ENCODE assay signal across 25 mouse cellular contexts in genomic region chr7:64279548-64279947, GRCm38 (mm10). TPM values are rescaled to one million over a fixed set of nuclear protein-coding genes. Genes with fewer than 3 reads are reported as not detected.
DNase-seq lines count a peak whose midpoint lies in the region; ATAC-seq and TF ChIP-seq lines count a peak whose summit lies in the region.
"Had no signal": no experiment of that assay in that cellular context is flagged by ENCODE, and none has a peak within 500 bp of the region (broad histone marks: within the 10 kb centered on the region; RNA-seq: fewer than 3 reads in every experiment).

No protein-coding gene starts in this region.

- peak; percentile 7 for DNase-seq in kidney, adult 2 months
- no peak for DNase-seq in kidney, adult 18-20 months
- peak; percentile 19 for DNase-seq in CH12.LX (ENCODE audit: extremely low read depth)
- DNase-seq in monocyte, adult 2 months (ENCODE audit: low read depth in 1 of 2, low spot score in 2 of 2) = peak; percentile 42 to 62
- DNase-seq in cerebellum, adult 9-10 months = no peak
- DNase-seq in ovary, postnatal 36 days (ENCODE audit: low spot score) = no peak
- DNase-seq in urinary bladder, postnatal 4 days (ENCODE audit: low spot score in 2 of 2) = no peak
- DNase-seq: adrenal gland, postnatal 25 days; cerebellum, adult 11 months; cerebellum, postnatal 10 days; gastrocnemius, postnatal 36 days; kidney, postnatal 25 days; lung, embryonic 14.5 days; thymus, adult 18-20 months; thymus, postnatal 36 days had no signal

- peak; percentile 93 for ATAC-seq in common myeloid progenitor, adult 5-6 weeks (replicated peaks; ENCODE audit: low read depth, poor library complexity, severe bottlenecking)
- ATAC-seq: inflammation-experienced regulatory T-cells, adult 6 months had no signal

- H3K79me2 ChIP-seq in CH12.LX (replicated peaks; ENCODE audit: control insufficient read depth, extremely low read depth, insufficient read depth, poor library complexity, severe bottlenecking) = no peaks in the 10 kb centered on the region

- H3K27me3 ChIP-seq in kidney, adult 2 months (replicated peaks; ENCODE audit: control insufficient read depth, insufficient read depth, low read length) = no peaks in the 10 kb centered on the region
- no peaks in the 10 kb centered on the region for H3K27me3 ChIP-seq in CH12.LX (replicated peaks)
- H3K27me3 ChIP-seq: embryonic facial prominence, embryonic 12.5 days; hindbrain, embryonic 13.5 days; limb, embryonic 13.5 days; stomach, embryonic 15.5 days had no signal

- no peak overlapping the region for H3K9ac ChIP-seq in CH12.LX (ENCODE audit: insufficient read depth, low read depth)
- H3K9ac ChIP-seq: embryonic facial prominence, embryonic 12.5 days; hindbrain, embryonic 13.5 days; limb, embryonic 13.5 days; liver, embryonic 14.5 days; lung, embryonic 14.5 days; stomach, embryonic 15.5 days had no signal

- no peak overlapping the region for H3K4me3 ChIP-seq in kidney, adult 2 months (ENCODE audit: insufficient read depth, low read depth, low read length)
- no peak overlapping the region for H3K4me3 ChIP-seq in CH12.LX (replicated peaks in 1 of 3; ENCODE audit: low read depth in 2 of 3, low read length in 2 of 3, poor library complexity in 1 of 3)
- H3K4me3 ChIP-seq: embryonic facial prominence, embryonic 12.5 days; hindbrain, embryonic 13.5 days; layer of hippocampus, adult 2 months; limb, embryonic 13.5 days; stomach, embryonic 15.5 days had no signal

- no peaks in the 10 kb centered on the region for H3K36me3 ChIP-seq in kidney, adult 2 months (ENCODE audit: control insufficient read depth, insufficient read depth, low read length)
- peaks cover 0 to 7% of the 10 kb centered on the region in 2 experiments for H3K36me3 ChIP-seq in CH12.LX (replicated peaks in 1 of 2; ENCODE audit: control insufficient read depth in 1 of 2, insufficient read depth in 1 of 2, low read length in 1 of 2)
- H3K36me3 ChIP-seq: embryonic facial prominence, embryonic 12.5 days; hindbrain, embryonic 13.5 days; limb, embryonic 13.5 days; stomach, embryonic 15.5 days had no signal

- TF ChIP-seq CTCF in kidney, adult 2 months (conservative IDR thresholded peaks at IDR 0.05; ENCODE audit: insufficient read depth, insufficient read length, low read depth, low read length) = no peak
- no peak for TF ChIP-seq CTCF in CH12.LX (conservative IDR thresholded peaks at IDR 0.05 in 1 of 2, IDR thresholded peaks at IDR 0.05 in 1 of 2; ENCODE audit: low read depth in 2 of 2, low read length in 2 of 2)

- H3K9me3 ChIP-seq in CH12.LX (replicated peaks; ENCODE audit: low read length) = no peaks in the 10 kb centered on the region
- H3K9me3 ChIP-seq: embryonic facial prominence, embryonic 12.5 days; hindbrain, embryonic 13.5 days; limb, embryonic 13.5 days; stomach, embryonic 15.5 days had no signal

- no peak for TF ChIP-seq EP300 in CH12.LX (IDR thresholded peaks at IDR 0.05; ENCODE audit: low read length)

- dilution Hi-C loops in CH12.LX (cut with MboI; ENCODE audit: extremely low pct_ligation_motif_present, extremely low pct_unique_long_range_greater_than_20kb, low sequenced_read_pairs) = no loop called here

- H3K4me2 ChIP-seq in CH12.LX (ENCODE audit: insufficient read depth, low read depth, poor library complexity, severe bottlenecking) = no peak overlapping the region
- H3K4me2 ChIP-seq: embryonic facial prominence, embryonic 12.5 days; heart, embryonic 11.5 days; hindbrain, embryonic 13.5 days; limb, embryonic 13.5 days; lung, embryonic 14.5 days; midbrain, embryonic 11.5 days; stomach, embryonic 15.5 days had no signal

- H3K27ac ChIP-seq in kidney, adult 2 months (ENCODE audit: insufficient read depth, low read depth, low read length) = no peak overlapping the region
- H3K27ac ChIP-seq in CH12.LX (ENCODE audit: insufficient read depth, low read depth) = no peak overlapping the region
- H3K27ac ChIP-seq: embryonic facial prominence, embryonic 12.5 days; hindbrain, embryonic 13.5 days; layer of hippocampus, adult 2 months; limb, embryonic 13.5 days; liver, embryonic 14.5 days; stomach, embryonic 15.5 days had no signal

- in situ Hi-C loops in CH12.LX (cut with MboI; ENCODE audit: low pct_ligation_motif_present, low pct_unique_long_range_greater_than_20kb, low sequenced_read_pairs) = no loop called here

- H3K4me1 ChIP-seq in kidney, adult 2 months (ENCODE audit: control insufficient read depth, insufficient read depth, low read length) = no peaks in the 10 kb centered on the region
- H3K4me1 ChIP-seq in CH12.LX (ENCODE audit: control insufficient read depth in 1 of 2, insufficient read depth in 2 of 2) = peaks cover 0 to 6% of the 10 kb centered on the region in 2 experiments; a peak in 1 of 4 replicates
- H3K4me1 ChIP-seq: embryonic facial prominence, embryonic 12.5 days; limb, embryonic 13.5 days; stomach, embryonic 15.5 days had no signal

- 74% methylated on average over 3 of the region's 3 CpGs for WGBS in kidney, adult 2 months

- TF ChIP-seq RAD21 in CH12.LX (IDR thresholded peaks at IDR 0.05; ENCODE audit: low read depth, low read length) = no peak

- TF ChIP-seq POLR2A in kidney, adult 2 months (IDR thresholded peaks at IDR 0.05; ENCODE audit: low read depth, low read length) = no peak
- TF ChIP-seq POLR2A in CH12.LX (IDR thresholded peaks at IDR 0.05; ENCODE audit: low read depth, low read length) = no peak

TF ChIP-seq in CH12.LX, 34 proteins besides CTCF, POLR2A, EP300 and RAD21:
- no peak for TF ChIP-seq ETS1 (conservative IDR thresholded peaks at IDR 0.05; ENCODE audit: low read depth, low read length)
- TF ChIP-seq E2F4 (IDR thresholded peaks at IDR 0.05; ENCODE audit: insufficient replicate concordance, low read depth, low read length) = no peak
- TF ChIP-seq JUN (IDR thresholded peaks at IDR 0.05; ENCODE audit: insufficient read depth, low read depth, low read length) = no peak
- TF ChIP-seq MYC (IDR thresholded peaks at IDR 0.05; ENCODE audit: low read depth, low read length) = no peak
- TF ChIP-seq JUND (conservative IDR thresholded peaks at IDR 0.05; ENCODE audit: low read depth, low read length) = no peak
- TF ChIP-seq ZKSCAN1 (IDR thresholded peaks at IDR 0.05; ENCODE audit: borderline replicate concordance, low read depth, low read length) = no peak
- TF ChIP-seq NELFE (IDR thresholded peaks at IDR 0.05; ENCODE audit: low read depth, low read length) = no peak
- no peak for TF ChIP-seq ZC3H11A (IDR thresholded peaks at IDR 0.05; ENCODE audit: low read depth, low read length)
- no peak for TF ChIP-seq SMC3 (IDR thresholded peaks at IDR 0.05; ENCODE audit: low read depth, low read length)
- no peak for TF ChIP-seq USF1 (IDR thresholded peaks at IDR 0.05; ENCODE audit: low read depth, low read length)
- TF ChIP-seq NRF1 (IDR thresholded peaks at IDR 0.05; ENCODE audit: low read depth, low read length) = no peak
- no peak for TF ChIP-seq USF2 (conservative IDR thresholded peaks at IDR 0.05; ENCODE audit: low read depth, low read length)
- no peak for TF ChIP-seq KAT2A (IDR thresholded peaks at IDR 0.05; ENCODE audit: insufficient replicate concordance, low read length)
- no peak for TF ChIP-seq SIN3A (IDR thresholded peaks at IDR 0.05; ENCODE audit: low read length)
- TF ChIP-seq MEF2A (IDR thresholded peaks at IDR 0.05; ENCODE audit: borderline replicate concordance, low read depth, low read length) = no peak
- no peak for TF ChIP-seq MAX (IDR thresholded peaks at IDR 0.05; ENCODE audit: low read length)
- TF ChIP-seq UBTF (IDR thresholded peaks at IDR 0.05; ENCODE audit: low read depth, low read length) = no peak

RNA-seq across cellular contexts. Expression of gene Mtmr10, which starts 7.9 kb away (rescaled TPM):
- polyA plus RNA-seq in kidney, adult 2 months (2012; rRNA removed) = 9.7 and 10.1 TPM in 2 replicates
- total RNA-seq in CH12.LX (2012; rRNA removed) (1.8 and 2.5 TPM in 2 replicates), CH12.LX (2014; rRNA removed) (1.8 and 2.1 TPM in 2 replicates)
- polyA plus RNA-seq in CH12.LX (2012; ENCODE audit: insufficient read length, low read depth) = 1.9 and 2.0 TPM in 2 replicates
- 2.7 and 2.8 TPM in 2 replicates for total RNA-seq in common myeloid progenitor, adult 5-6 weeks (2017)

Comparison
In these comparisons a context has a peak if more than half of its experiments do, and no peak if none do; other contexts are left out.
1. DNase-seq: peak in kidney, adult 2 months (single experiment), CH12.LX (single experiment) and monocyte, adult 2 months (2 of 2); none in kidney, adult 18-20 months (single experiment), cerebellum, adult 9-10 months (single experiment), ovary, postnatal 36 days (single experiment) and urinary bladder, postnatal 4 days (0 of 2).